Mouse (Mus musculus): ENCODE data around the gene Il18bp. TPM values are rescaled to one million over a fixed set of nuclear protein-coding genes. Genes with fewer than 3 reads are reported as not detected.
A peak's percentile ranks its signal among the peaks of the same experiment; 100 is the strongest.

The Il18bp gene
- polyA plus RNA-seq, 2 experiments from 2014 or later, result 4.5 to 5.7 TPM

DNA sequence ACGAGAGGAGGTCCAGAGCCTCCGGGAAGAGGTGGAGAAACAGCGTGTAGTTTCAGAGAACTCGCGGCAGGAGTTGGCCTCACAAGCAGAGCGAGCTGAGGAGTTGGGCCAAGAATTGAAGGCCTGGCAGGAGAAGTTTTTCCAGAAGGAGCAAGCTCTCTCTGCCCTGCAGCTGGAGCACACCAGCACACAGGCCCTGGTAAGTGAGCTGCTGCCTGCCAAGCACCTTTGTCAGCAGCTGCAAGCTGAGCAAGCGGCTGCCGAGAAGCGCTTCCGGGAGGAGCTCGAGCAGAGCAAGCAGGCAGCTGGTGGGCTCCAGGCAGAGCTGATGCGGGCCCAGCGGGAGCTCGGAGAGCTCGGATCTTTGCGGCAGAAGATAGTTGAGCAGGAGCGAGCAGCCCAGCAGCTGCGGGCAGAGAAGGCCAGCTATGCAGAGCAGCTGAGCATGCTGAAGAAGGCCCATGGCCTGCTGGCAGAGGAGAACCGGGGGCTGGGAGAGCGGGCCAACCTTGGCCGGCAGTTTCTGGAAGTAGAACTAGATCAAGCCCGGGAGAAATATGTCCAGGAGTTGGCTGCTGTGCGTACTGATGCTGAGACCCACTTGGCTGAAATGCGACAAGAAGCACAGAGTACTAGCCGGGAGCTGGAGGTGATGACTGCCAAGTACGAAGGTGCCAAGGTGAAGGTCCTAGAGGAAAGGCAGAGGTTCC is 17.4 kb downstream of the Il18bp start:
- ATAC-seq, result no peak

DNA sequence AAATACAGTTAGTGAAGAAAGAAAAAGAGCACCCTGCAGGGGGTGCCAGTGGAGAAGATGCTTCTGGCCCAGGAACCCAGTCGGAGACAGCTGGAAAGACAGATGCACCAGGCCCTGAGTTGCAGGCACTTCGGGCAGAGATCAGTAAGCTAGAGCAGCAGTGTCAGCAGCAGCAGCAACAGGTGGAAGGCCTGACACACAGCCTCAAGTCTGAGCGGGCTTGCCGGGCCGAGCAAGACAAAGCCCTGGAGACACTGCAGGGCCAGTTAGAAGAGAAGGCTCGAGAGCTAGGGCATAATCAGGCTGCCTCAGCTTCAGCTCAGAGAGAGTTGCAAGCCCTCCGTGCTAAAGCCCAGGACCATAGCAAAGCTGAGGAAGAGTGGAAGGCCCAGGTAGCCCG is 18.2 kb downstream of the Il18bp start:
- ATAC-seq, result no peak

DNA sequence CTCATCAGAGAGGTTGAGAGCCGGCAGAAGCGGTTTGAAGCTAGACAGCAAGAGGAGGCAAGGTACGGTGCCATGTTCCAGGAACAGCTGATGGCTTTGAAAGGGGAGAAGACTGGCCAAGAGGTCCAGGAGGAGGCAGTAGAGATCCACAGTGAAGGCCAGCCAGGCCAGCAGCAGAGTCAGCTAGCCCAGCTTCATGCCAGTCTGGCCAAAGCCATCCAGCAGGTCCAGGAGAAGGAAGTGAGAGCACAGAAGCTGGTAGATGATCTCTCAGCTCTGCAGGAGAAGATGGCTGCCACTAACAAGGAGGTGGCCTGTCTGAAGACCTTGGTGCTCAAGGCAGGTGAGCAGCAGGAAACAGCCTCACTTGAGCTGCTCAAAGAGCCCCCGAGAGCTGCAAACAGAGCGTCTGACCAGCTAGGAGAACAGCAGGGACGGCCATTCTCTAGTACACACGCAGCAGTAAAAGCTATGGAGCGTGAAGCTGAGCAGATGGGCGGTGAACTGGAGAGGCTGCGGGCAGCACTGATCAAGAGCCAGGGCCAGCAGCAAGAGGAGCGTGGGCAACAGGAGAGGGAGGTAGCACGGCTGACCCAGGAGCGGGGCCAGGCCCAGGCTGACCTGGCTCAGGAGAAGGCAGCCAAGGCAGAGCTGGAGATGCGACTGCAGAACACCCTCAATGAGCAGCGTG is 18.9 kb downstream of the Il18bp start:
- ATAC-seq, result no peak

DNA sequence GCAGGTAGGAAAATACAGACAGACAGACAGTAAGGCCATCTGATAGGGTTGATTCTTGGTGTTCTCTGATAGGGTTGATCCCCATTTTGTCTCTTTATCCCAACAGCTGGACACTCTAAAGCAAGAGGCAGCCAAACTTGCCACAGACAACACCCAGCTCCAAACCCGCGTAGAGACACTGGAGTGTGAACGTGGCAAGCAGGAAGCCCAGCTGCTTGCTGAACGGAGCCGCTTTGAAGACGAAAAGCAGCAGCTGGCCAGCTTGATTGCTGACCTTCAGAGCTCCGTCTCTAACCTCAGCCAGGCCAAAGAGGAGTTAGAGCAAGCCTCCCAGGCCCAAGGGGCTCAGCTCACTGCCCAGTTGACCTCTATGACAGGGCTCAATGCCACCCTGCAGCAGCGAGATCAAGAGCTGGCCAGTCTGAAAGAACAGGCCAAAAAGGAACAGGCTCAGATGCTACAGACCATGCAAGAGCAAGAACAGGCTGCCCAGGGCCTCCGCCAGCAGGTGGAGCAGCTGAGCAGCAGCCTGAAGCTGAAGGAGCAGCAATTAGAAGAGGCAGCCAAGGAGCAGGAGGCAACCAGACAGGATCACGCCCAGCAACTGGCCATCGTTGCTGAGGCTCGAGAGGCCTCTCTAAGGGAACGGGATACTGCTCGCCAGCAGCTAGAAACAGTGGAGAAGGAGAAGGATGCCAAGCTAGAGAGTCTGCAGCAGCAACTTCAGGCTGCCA is 20.1 kb downstream of the Il18bp start:
- ATAC-seq, result peak; percentile 60

- no peak for ATAC-seq
Observed at GRCm38 (mm10) chr7:101994241-101994640, 24.2 kb downstream of the Il18bp start.

DNA sequence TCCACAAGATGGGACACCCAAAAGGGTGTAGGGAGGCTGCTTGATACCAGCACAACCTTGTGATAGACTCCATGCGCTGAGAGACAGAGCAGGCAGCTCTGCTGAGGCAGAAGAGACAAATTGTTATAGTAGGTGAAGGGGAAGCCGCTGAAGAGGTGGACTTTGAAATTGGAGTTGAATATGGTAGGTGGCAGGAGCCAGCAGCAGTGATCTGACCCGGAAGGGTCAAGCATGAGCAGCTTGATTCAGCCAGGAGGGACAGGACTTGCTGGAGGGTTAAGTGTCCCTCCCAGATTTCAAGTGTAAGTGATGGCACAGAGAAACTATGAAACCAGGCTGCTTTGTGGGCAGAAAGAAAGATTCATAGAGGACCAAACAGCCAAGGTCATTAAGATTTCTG is 33.4 kb downstream of the Il18bp start:
- no peak for ATAC-seq

GRCm38 (mm10) chr7:101982735-101983134 is 35.8 kb downstream of the Il18bp start:
- no peak for ATAC-seq

DNA sequence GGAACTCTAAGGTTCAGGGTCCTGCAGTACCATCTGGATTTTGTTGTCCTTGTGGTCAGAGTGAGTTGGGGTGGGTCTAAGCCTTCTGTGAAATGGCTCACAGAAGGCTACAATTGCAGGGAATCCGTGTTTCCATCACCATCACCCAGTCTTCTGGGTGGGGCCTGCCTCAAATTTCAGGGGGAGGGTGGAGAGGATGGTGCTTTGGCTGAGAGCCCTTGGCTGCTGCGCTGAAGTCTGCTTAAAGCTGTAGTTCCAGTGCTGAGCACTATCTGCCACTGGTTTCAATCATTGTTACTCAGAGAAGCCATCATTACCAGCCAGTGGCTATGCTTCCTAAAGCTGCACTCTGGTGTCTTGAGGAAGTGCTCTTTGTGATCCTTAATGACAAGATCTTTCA is 44.0 kb downstream of the Il18bp start:
- no peak for ATAC-seq

GRCm38 (mm10) chr7:101973730-101974129 is 44.8 kb downstream of the Il18bp start:
- ATAC-seq, result no peak

DNA sequence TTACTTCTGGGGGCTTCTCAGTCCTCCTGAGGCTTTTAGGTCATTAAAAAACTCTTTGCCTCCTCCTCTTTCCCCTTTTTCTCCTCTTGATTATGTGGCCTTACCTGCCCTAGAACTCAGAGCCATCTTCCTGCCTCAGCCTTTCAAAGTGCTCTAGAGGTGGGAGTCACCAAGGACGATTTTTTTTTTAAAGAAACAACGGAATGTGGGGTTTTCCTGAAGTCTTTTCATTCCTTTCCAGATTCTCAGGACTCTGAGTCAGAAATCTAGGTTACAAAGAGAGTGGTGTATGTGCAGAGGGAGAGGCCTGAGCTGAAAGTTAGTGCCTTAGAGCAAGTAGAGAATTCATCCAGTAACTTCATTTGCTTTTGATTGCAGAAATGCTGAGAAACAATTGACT is 46.8 kb downstream of the Il18bp start:
- ATAC-seq, result no peak

GRCm38 (mm10) chr7:101970821-101971461 is 47.5 kb downstream of the Il18bp start:
- peak; percentile 64 for ATAC-seq

- ATAC-seq, result peak; percentile 60
Observed at GRCm38 (mm10) chr7:101970429-101970775, 48.1 kb downstream of the Il18bp start.

DNA sequence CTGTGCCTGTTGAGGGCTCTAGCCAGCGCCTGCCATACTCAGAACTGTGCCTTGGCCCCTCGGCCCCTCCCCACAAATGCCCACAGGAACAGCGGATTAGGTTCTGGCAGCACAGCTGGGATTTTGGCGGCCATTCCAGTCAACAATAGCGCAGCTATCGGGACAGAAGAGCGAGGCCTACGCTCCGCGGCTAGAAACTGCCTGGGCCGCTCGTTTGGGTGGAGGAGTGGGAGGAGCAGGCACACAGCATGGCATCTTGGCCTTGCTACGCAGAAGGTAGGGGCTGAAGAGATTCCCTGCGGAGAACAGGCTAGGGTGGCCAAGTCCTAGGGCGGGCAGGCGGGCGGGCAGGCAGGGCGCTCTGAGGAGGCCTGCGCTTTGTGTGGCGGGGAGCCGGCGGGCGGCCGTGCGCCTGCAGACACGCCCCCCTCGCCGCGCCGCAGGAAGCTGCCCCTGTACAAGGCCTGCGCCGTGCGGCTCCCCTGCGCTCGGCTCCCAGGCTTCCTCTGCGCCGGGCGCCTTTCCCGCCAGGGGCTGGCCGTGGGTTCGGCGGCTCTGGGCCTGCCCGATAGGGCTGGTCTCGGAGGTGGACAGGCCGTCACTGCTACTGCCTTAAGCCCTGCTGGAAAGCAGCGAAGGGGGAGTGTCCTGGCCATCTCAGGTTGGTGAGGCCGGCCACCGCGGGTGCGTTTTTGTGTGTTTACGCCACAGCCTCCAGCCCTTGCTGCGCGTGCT is 48.6 kb downstream of the Il18bp start:
- ATAC-seq, result peak; percentile 67

GRCm38 (mm10) chr7:101968751-101969150 is 49.7 kb downstream of the Il18bp start:
- no peak for ATAC-seq

- no peak for ATAC-seq
Observed at GRCm38 (mm10) chr7:101967256-101967655, 51.2 kb downstream of the Il18bp start.

GRCm38 (mm10) chr7:101965606-101966005 is 52.9 kb downstream of the Il18bp start:
- ATAC-seq, result no peak

Other genes starting within 250 kb of the Il18bp start
- gene Phox2a, start 200.4 kb downstream of the Il18bp start, polyA plus RNA-seq (2017; shearing (Covaris generic)), result not detected
- 1 to 10 TPM; 1.2 to 2.8 TPM for gene Inppl1, start 180.5 kb downstream of the Il18bp start, polyA plus RNA-seq (2017; shearing (Covaris generic))
- not detected for gene Folr2, start 161.5 kb downstream of the Il18bp start, polyA plus RNA-seq (2017; shearing (Covaris generic))
- gene Anapc15, start 155.0 kb downstream of the Il18bp start, polyA plus RNA-seq (2017; shearing (Covaris generic)), result 10 to 100 TPM; 43.2 to 66.9 TPM
- not detected for gene Folr1, start 147.9 kb downstream of the Il18bp start, polyA plus RNA-seq (2017; shearing (Covaris generic))
- gene Lamtor1, start 112.8 kb downstream of the Il18bp start, polyA plus RNA-seq (2017; shearing (Covaris generic)), result 100 to 1,000 TPM; 104 to 141 TPM
- not detected for gene Tomt, start 112.3 kb downstream of the Il18bp start, polyA plus RNA-seq (2017; shearing (Covaris generic))
- gene Lrrc51, start 84.8 kb downstream of the Il18bp start, polyA plus RNA-seq (2017; shearing (Covaris generic)), result 1 to 10 TPM; 4.8 to 6.1 TPM
- 10 to 100 TPM; 66.0 to 83.2 TPM for gene Numa1, start 84.6 kb downstream of the Il18bp start, polyA plus RNA-seq (2017; shearing (Covaris generic))
- gene Rnf121, start 46.8 kb upstream of the Il18bp start, polyA plus RNA-seq (2017; shearing (Covaris generic)), result 10 to 100 TPM; 28.5 to 29.4 TPM
- gene Xndc1, start 46.8 kb upstream of the Il18bp start, polyA plus RNA-seq (2017; shearing (Covaris generic)), result 10 to 100 TPM; 19.3 to 33.0 TPM
- gene Xntrpc, start 47.0 kb upstream of the Il18bp start, polyA plus RNA-seq (2017; shearing (Covaris generic)), result 1 to 10 TPM in 1 of 2 experiments, under 1 TPM in 1; 0.93 to 1.4 TPM
- not detected for gene Trpc2, start 64.4 kb upstream of the Il18bp start, polyA plus RNA-seq (2017; shearing (Covaris generic))
- gene Art1, start 83.1 kb upstream of the Il18bp start, polyA plus RNA-seq (2017; shearing (Covaris generic)), result not detected
- under 1 TPM in 1 of 2 experiments, not detected in 1; 0.93 TPM for gene Art5, start 90.8 kb upstream of the Il18bp start, polyA plus RNA-seq (2017; shearing (Covaris generic))
- not detected for gene Chrna10, start 98.1 kb upstream of the Il18bp start, polyA plus RNA-seq (2017; shearing (Covaris generic))
- 10 to 100 TPM; 37.2 to 39.6 TPM for gene Nup98, start 191.5 kb upstream of the Il18bp start, polyA plus RNA-seq (2017; shearing (Covaris generic))
- gene Pgap2, start 191.5 kb upstream of the Il18bp start, polyA plus RNA-seq (2017; shearing (Covaris generic)), result 10 to 100 TPM; 46.8 to 60.4 TPM
- gene Rhog, start 237.4 kb upstream of the Il18bp start, polyA plus RNA-seq (2017; shearing (Covaris generic)), result 100 to 1,000 TPM; 146 to 173 TPM
- gene Stim1, start 249.1 kb upstream of the Il18bp start, polyA plus RNA-seq (2017; shearing (Covaris generic)), result 10 to 100 TPM; 48.9 to 54.7 TPM

All from CD4-positive, CD25-positive, alpha-beta regulatory T cell, adult 4 months (primary cell).